Mouse (Mus musculus) lung, embryonic 16.5 days (tissue): Measurements from ENCODE around the gene Tia1. TPM values are rescaled to one million over a fixed set of nuclear protein-coding genes. Genes with fewer than 3 reads are reported as not detected.
A peak's percentile ranks its signal among the peaks of the same experiment; 100 is the strongest.
"Not testable (repeated sequence)": the region's sequence is repeated elsewhere in the genome, so short reads cannot be mapped to it uniquely, and the experiment has no call there.

Source experiments
- ATAC-seq: fragments of 200-750 bp; cut with Nextera tagmentation; 2 replicates; pipeline ENCODE4 v1.8.0; 2017; ENCODE audit warnings: low read depth, mild to moderate bottlenecking, moderate library complexity
- H3K27ac ChIP-seq: fragments of 300-500 bp; sonication (generic); 2 replicates; pipeline ENCODE4 v1.5.1; 2014; ENCODE audit warnings: mild to moderate bottlenecking, control low read depth, low read length
- H3K27me3 ChIP-seq: fragments of 300-500 bp; sonication (generic); 2 replicates; pipeline ENCODE4 v1.6.1; 2014; ENCODE audit warnings: low read depth, low read length, mixed read lengths; ENCODE audit not compliant: control insufficient read depth, insufficient read depth
- H3K36me3 ChIP-seq: fragments of 300-500 bp; sonication (generic); 2 replicates; pipeline ENCODE4 v1.6.1; 2014; ENCODE audit warnings: low read length; ENCODE audit not compliant: control insufficient read depth, insufficient read depth
- H3K4me1 ChIP-seq: fragments of 300-500 bp; sonication (generic); replicated peaks from 2 replicates; pipeline ENCODE4 v1.6.1; 2014; ENCODE audit warnings: low read length, mixed read lengths; ENCODE audit not compliant: control insufficient read depth, insufficient read depth
- H3K4me2 ChIP-seq: fragments of 300-500 bp; sonication (generic); 2 replicates; pipeline ENCODE4 v1.6.1; 2014; ENCODE audit warnings: low read depth, low read length, control low read depth
- H3K4me3 ChIP-seq: fragments of 300-500 bp; sonication (generic); 2 replicates; pipeline ENCODE4 v1.5.1; 2014; ENCODE audit warnings: mild to moderate bottlenecking, low read length, control low read depth
- H3K9ac ChIP-seq: fragments of 300-500 bp; sonication (generic); 2 replicates; pipeline ENCODE4 v1.6.1; 2014; ENCODE audit warnings: low read length, control low read depth
- H3K9me3 ChIP-seq: fragments of 300-500 bp; sonication (generic); 2 replicates; pipeline ENCODE4 v1.6.1; 2016; ENCODE audit warnings: low read length; ENCODE audit not compliant: control insufficient read depth
- WGBS: fragments of 180-500 bp; shearing (Covaris S2); extraction: QIAGEN DNeasy Blood & Tissue Kit; methylation state at CpG from one replicate; pipeline ENCODE4 v1.1.7; 2014; 5-methylcytosine and 5-hydroxymethylcytosine counted together
- polyA plus RNA-seq: library from polyadenylated mRNA; unstranded; fragments of >200 nt; fragmentation: Nextera tagmentation; extraction: Ambion mirVana; gene quantifications from 2 replicates; pipeline ENCODE4 v1.2.1, GENCODE M21; 2015

Gene Tia1
- polyA plus RNA-seq, 1 experiment from 2014 or later = 177 TPM

GRCm38 (mm10) chr6:86366853-86367249 is 37.2 kb upstream of the Tia1 start:
- no peak overlapping the region; the same call in 1 of the 2 replicates for H3K9ac ChIP-seq
- H3K36me3 ChIP-seq = peaks cover 2% of the 10 kb centered on the region; the same call in 1 of the 2 replicates
- H3K9me3 ChIP-seq = no peaks in the 10 kb centered on the region
- peak overlapping the region; percentile 81 for H3K4me3 ChIP-seq
- H3K27ac ChIP-seq = no peak overlapping the region
- H3K4me1 ChIP-seq = peaks cover 16% of the 10 kb centered on the region
- H3K4me2 ChIP-seq = peak overlapping the region; percentile 96
- no peaks in the 10 kb centered on the region for H3K27me3 ChIP-seq
- ATAC-seq = no peak
- WGBS = 51% methylated on average over 2 of the region's 2 CpGs

GRCm38 (mm10) chr6:86368479-86368878 is 35.5 kb upstream of the Tia1 start:
- H3K27me3 ChIP-seq = no peaks in the 10 kb centered on the region
- no peak overlapping the region for H3K9ac ChIP-seq
- peaks cover 27% of the 10 kb centered on the region for H3K4me1 ChIP-seq
- WGBS = 89% methylated on average over 5 of the region's 5 CpGs
- peaks cover 2% of the 10 kb centered on the region; the same call in 1 of the 2 replicates for H3K36me3 ChIP-seq
- no peak overlapping the region for H3K27ac ChIP-seq
- no peaks in the 10 kb centered on the region for H3K9me3 ChIP-seq
- H3K4me3 ChIP-seq = no peak overlapping the region
- no peak for ATAC-seq
- H3K4me2 ChIP-seq = no peak overlapping the region

- 57% methylated on average over 3 of the region's 3 CpGs for WGBS
- ATAC-seq = no peak
- H3K9ac ChIP-seq = peak overlapping the region; percentile 67; the same call in 1 of the 2 replicates
Observed at GRCm38 (mm10) chr6:86370093-86370713, 33.8 kb upstream of the Tia1 start.

GRCm38 (mm10) chr6:86370764-86371339 is 33.2 kb upstream of the Tia1 start, which contains the start of gene Snrpg:
TSS of gene Snrpg (plus strand) at chr6:86371304.
- 13% methylated on average over 15 of the region's 15 CpGs for WGBS
- peaks cover 24% of the 10 kb centered on the region for H3K4me1 ChIP-seq
- H3K4me2 ChIP-seq = peak within 1 kb of the TSS; percentile 80
- H3K27me3 ChIP-seq = no peaks in the 10 kb centered on the region
- H3K9ac ChIP-seq = peak within 1 kb of the TSS; percentile 83
- H3K27ac ChIP-seq = peak within 1 kb of the TSS; percentile 82
- peaks cover 2% of the 10 kb centered on the region; the same call in 1 of the 2 replicates for H3K36me3 ChIP-seq
- ATAC-seq = no peak
- peak within 1 kb of the TSS; percentile 77 for H3K4me3 ChIP-seq
- no peaks in the 10 kb centered on the region for H3K9me3 ChIP-seq

More at GRCm38 (mm10) chr6:86370093-86370713, 33.8 kb upstream of the Tia1 start:
- H3K27ac ChIP-seq = no peak overlapping the region; the same call in 1 of the 2 replicates
- H3K4me2 ChIP-seq = peak overlapping the region; percentile 80; the same call in 1 of the 2 replicates
- H3K27me3 ChIP-seq = no peaks in the 10 kb centered on the region
- H3K36me3 ChIP-seq = peaks cover 2% of the 10 kb centered on the region; the same call in 1 of the 2 replicates
- H3K4me3 ChIP-seq = no peak overlapping the region; the same call in 1 of the 2 replicates
- peaks cover 24% of the 10 kb centered on the region for H3K4me1 ChIP-seq
- no peaks in the 10 kb centered on the region for H3K9me3 ChIP-seq

- H3K9ac ChIP-seq = peak overlapping the region; percentile 83
- H3K4me2 ChIP-seq = peak overlapping the region; percentile 80
- no peaks in the 10 kb centered on the region for H3K27me3 ChIP-seq
- H3K4me3 ChIP-seq = peak overlapping the region; percentile 77
- no peaks in the 10 kb centered on the region for H3K9me3 ChIP-seq
- H3K27ac ChIP-seq = peak overlapping the region; percentile 82
- WGBS = under 1% methylated on average over 50 of the region's 50 CpGs
- peak; percentile 97 for ATAC-seq
- peaks cover 3% of the 10 kb centered on the region for H3K36me3 ChIP-seq
- H3K4me1 ChIP-seq = peaks cover 20% of the 10 kb centered on the region
Observed at GRCm38 (mm10) chr6:86371340-86371911, 32.6 kb upstream of the Tia1 start.

GRCm38 (mm10) chr6:86371950-86372516 is 32.0 kb upstream of the Tia1 start:
- H3K27ac ChIP-seq = no peak overlapping the region; the same call in 1 of the 2 replicates
- no peak for ATAC-seq
- no peaks in the 10 kb centered on the region for H3K9me3 ChIP-seq
- H3K27me3 ChIP-seq = no peaks in the 10 kb centered on the region
- peak overlapping the region; percentile 80 for H3K4me2 ChIP-seq
- WGBS = 3% methylated on average over 12 of the region's 12 CpGs
- H3K4me3 ChIP-seq = peak overlapping the region; percentile 77
- peak overlapping the region; percentile 83 for H3K9ac ChIP-seq
- H3K36me3 ChIP-seq = peaks cover 7% of the 10 kb centered on the region
- H3K4me1 ChIP-seq = peaks cover 17% of the 10 kb centered on the region

- H3K9me3 ChIP-seq = no peaks in the 10 kb centered on the region
- H3K4me2 ChIP-seq = no peak overlapping the region
- 90% methylated on average over 6 of the region's 6 CpGs for WGBS
- peaks cover 18% of the 10 kb centered on the region for H3K36me3 ChIP-seq
- H3K4me1 ChIP-seq = peaks cover 17% of the 10 kb centered on the region
- no peak overlapping the region for H3K4me3 ChIP-seq
- ATAC-seq = no peak
- H3K27ac ChIP-seq = no peak overlapping the region
- H3K9ac ChIP-seq = no peak overlapping the region
- H3K27me3 ChIP-seq = no peaks in the 10 kb centered on the region
Observed at GRCm38 (mm10) chr6:86373556-86373955, 30.5 kb upstream of the Tia1 start.

- H3K4me2 ChIP-seq = no peak overlapping the region
- H3K4me3 ChIP-seq = no peak overlapping the region
- no peak overlapping the region for H3K9ac ChIP-seq
- H3K27ac ChIP-seq = no peak overlapping the region
- no peak for ATAC-seq
- 91% methylated on average over 3 of the region's 3 CpGs for WGBS
- peaks cover 23% of the 10 kb centered on the region for H3K36me3 ChIP-seq
- H3K9me3 ChIP-seq = no peaks in the 10 kb centered on the region
- no peaks in the 10 kb centered on the region for H3K4me1 ChIP-seq
- H3K27me3 ChIP-seq = no peaks in the 10 kb centered on the region
Observed at GRCm38 (mm10) chr6:86378341-86378740, 25.7 kb upstream of the Tia1 start.

GRCm38 (mm10) chr6:86380112-86380511 is 23.9 kb upstream of the Tia1 start:
- not testable (repeated sequence) for H3K4me2 ChIP-seq, H3K9ac ChIP-seq, ATAC-seq, H3K27me3 ChIP-seq, H3K27ac ChIP-seq, H3K4me1 ChIP-seq, H3K4me3 ChIP-seq, H3K9me3 ChIP-seq
- WGBS = 72% methylated on average over 6 of the region's 8 CpGs
- peaks cover 23% of the 10 kb centered on the region for H3K36me3 ChIP-seq
